14 mouse cellular contexts compared by ENCODE assay signal in the genomic region with DNA sequence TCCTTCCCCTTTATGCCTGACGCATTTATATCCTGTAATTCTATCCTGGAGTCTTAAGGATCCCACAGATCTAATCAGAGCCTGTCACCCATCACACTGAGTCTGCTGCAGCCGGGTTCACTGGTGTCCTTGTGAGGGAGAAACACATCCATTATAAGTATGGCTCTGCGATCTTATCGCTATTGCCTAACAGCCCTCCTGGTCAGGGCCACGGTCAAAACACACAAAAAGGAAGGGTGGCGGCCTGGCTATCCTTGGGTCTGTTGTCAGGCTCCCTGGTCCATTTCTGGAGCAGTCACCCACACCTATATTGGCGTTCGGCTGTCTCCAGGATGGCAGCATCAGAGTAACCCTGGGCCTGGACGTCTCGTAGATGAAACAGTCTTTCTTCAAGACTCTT. TPM values are rescaled to one million over a fixed set of nuclear protein-coding genes. Genes with fewer than 3 reads are reported as not detected.
DNase-seq lines count a peak whose midpoint lies in the region.
"Had no signal": no experiment of that assay in that cellular context is flagged by ENCODE, and none has a peak within 500 bp of the region (broad histone marks: within the 10 kb centered on the region; RNA-seq: fewer than 3 reads in every experiment).

No protein-coding gene starts in this region.

- DNase-seq in adrenal gland, adult 2 months: peak; percentile 54
- no peak for DNase-seq in adrenal gland, adult 18-20 months (ENCODE audit: low spot score in 2 of 2)
- DNase-seq in adrenal gland, adult 8-10 months: peak; percentile 44
- DNase-seq in adrenal gland, postnatal 10 days: peak; percentile 35
- DNase-seq in adrenal gland, postnatal 25 days: peak; percentile 9
- DNase-seq in thymus, postnatal 14 days: no peak
- DNase-seq in lung, adult 18-20 months: no peak
- no peak for DNase-seq in kidney, postnatal 10 days
- DNase-seq: cerebellum, adult 11-12 months; cerebellum, adult 2 months; cerebellum, adult 9-10 months; cerebellum, postnatal 10 days; cerebellum, postnatal 25 days; forebrain, postnatal 0 days had no signal

RNA-seq across cellular contexts. Expression of a gene that starts 48.6 kb away (rescaled TPM):
- 1 to 10 TPM in 1 of 2 experiments, under 1 TPM in 1; 0.92 to 1.5 TPM for total RNA-seq in adrenal gland, adult 2 months (2021)
- 5.5 and 7.8 TPM in 2 replicates for polyA plus RNA-seq in adrenal gland, adult 2 months (2012; rRNA removed)
- 1 to 10 TPM in 1 of 2 experiments, under 1 TPM in 1; 0.99 to 2.4 TPM for total RNA-seq in adrenal gland, adult 18-20 months (2021)
- 1 to 10 TPM; 1.5 to 2.2 (median 1.6) TPM for total RNA-seq in adrenal gland, adult 8-10 months (2022)
- total RNA-seq in adrenal gland, postnatal 10 days (2021): 10 to 100 TPM; 20.0 to 75.3 TPM
- 0.95 and 1.0 TPM in 2 replicates for total RNA-seq in adrenal gland, postnatal 25 days (2021)

Comparison
In these comparisons a context has a peak if more than half of its experiments do, and no peak if none do; other contexts are left out.
1. DNase-seq: peak in adrenal gland, adult 2 months (single experiment), adrenal gland, adult 8-10 months (single experiment), adrenal gland, postnatal 10 days (single experiment) and adrenal gland, postnatal 25 days (single experiment); none in adrenal gland, adult 18-20 months (0 of 2), thymus, postnatal 14 days (single experiment), lung, adult 18-20 months (0 of 2) and kidney, postnatal 10 days (single experiment).
2. RNA of a gene that starts 48.6 kb away (total RNA-seq): 20.0 to 75.3 TPM in adrenal gland, postnatal 10 days; 0.99 to 2.4 TPM in adrenal gland, adult 18-20 months, 1.5 to 2.2 TPM in adrenal gland, adult 8-10 months, 0.92 to 1.5 TPM in adrenal gland, adult 2 months and 0.95 to 1.0 TPM in adrenal gland, postnatal 25 days; every median in the first group is over 4 times any median in the second.